Mouse (Mus musculus) ovary, postnatal 14 days (tissue): ENCODE measurements at regions not wholly inside any gene's neighbourhood (a gene's known extent, or its start where the extent isn't known, plus 50 kb on each side); places are given as distances from the start of the nearest gene placed in this dataset.

Experiments used
- DNase-seq: peaks from one replicate; pipeline ENCODE4 v3.0.0; 2022; ENCODE audit warnings: low spot score

DNA sequence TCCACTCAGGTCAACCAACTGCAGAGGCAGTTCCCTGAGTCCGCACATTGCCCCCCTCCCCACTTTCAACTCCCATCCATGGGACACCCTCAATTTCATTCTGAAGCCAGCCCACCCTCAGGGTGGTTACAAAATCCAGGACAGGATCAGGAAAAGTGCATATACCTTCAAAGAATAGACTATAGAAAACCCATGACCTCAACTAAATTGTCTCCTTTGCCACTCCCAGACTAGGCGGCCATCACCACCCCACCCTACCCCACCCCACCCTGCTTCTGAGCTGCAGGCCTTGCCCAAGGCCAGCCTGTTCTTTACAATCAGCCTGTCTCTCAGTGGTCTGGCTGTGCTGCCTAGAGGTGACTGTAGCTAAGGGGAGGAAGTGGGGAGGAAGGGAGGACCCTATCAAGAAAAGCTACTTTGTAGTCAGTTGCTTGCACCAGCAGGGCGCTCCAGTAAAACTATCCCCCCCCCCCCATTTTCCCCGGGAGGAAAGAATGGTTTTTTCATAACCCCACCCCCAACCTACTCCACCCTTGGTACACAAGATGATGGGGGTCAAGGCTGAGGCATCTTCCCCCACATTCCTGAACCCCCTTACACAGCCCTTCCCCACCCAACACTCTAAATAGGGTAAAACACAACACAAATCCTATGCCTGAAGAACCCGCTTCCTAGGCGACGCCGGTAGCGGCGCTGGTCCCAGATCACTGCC lies 490.9 kb downstream of the Prss52 start:
- DNase-seq: no peak

DNA sequence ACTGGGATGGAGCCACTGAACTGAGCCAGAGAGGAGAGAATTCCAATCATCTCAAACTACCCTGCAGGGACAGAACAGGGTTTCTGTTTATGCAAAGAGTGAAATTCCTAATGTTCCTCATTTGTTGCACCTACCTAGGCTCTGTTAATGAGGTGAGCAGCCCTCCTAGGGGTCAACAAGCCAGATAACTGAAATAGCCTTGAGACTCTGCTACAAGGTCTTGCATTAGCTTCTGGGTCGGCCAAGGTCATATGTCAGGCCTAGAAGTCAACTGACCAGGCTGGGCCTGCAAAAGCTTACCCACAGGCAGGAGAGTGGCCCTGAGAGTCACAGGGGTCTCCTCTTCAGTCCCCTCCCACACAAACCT lies 491.4 kb downstream of the Prss52 start:
- no peak for DNase-seq

DNA sequence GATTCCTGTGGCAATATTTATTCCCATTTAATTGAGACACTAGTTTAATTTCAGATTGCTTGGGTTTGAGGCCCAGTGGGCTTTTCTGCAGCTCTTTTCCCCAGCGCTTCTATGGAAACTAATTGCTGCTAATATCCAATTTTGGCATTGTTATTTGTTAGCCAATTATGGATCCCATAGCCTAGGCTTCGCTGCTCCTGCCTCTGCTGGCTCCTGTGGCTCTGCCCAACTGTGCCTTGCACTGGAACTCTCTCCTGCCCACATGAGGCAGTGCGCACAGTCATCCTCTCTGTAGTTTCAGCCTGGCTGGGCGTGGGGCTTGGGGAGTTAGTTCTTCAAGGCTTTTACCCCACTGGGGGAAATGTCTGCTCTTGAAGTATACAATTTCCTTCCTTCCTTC lies 491.8 kb downstream of the Prss52 start:
- no peak for DNase-seq

DNA sequence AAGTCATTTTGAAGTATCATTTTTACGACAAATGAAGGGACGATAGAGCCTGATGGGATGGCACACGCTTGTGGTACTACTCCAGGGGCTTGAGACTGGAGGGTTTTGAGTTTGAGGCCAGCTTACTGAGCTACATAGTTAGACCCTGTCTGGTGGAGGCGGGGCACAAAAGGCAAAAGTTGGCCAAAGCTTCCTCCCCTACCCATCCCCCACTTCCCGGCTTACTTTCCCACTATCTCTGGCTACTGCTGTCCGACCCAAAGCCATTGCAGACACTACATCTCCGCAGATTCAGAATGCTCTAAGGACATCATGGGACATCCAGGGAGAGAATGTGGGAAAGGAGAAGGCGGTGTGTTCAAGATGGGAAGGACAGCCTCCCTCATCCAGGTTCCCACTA lies 493.1 kb downstream of the Prss52 start:
- no peak for DNase-seq
